Mouse (Mus musculus) limb, embryonic 10.5 days (tissue): Measurements from ENCODE around the gene Rcc1. TPM values are rescaled to one million over a fixed set of nuclear protein-coding genes. Genes with fewer than 3 reads are reported as not detected.
"Not testable (repeated sequence)": the region's sequence is repeated elsewhere in the genome, so short reads cannot be mapped to it uniquely, and the experiment has no call there.

ENCODE experiments used
- DNase-seq: peaks from one replicate; pipeline ENCODE4 v3.0.0-alpha.2; 2017; ENCODE audit warnings: low spot score
- H3K27ac ChIP-seq: fragments of 300-500 bp; sonication (generic); 2 replicates; pipeline ENCODE4 v1.5.1; 2016; ENCODE audit warnings: mild to moderate bottlenecking
- H3K27me3 ChIP-seq: fragments of 300-500 bp; sonication (generic); 2 replicates; pipeline ENCODE4 v1.6.1; 2016; ENCODE audit warnings: low read depth, mild to moderate bottlenecking; ENCODE audit not compliant: poor library complexity, severe bottlenecking
- H3K36me3 ChIP-seq: fragments of 300-500 bp; sonication (generic); 2 replicates; pipeline ENCODE4 v1.6.1; 2016; ENCODE audit warnings: mild to moderate bottlenecking, moderate library complexity
- H3K4me1 ChIP-seq: fragments of 300-500 bp; sonication (generic); 2 replicates; pipeline ENCODE4 v1.6.1; 2016
- H3K4me3 ChIP-seq: fragments of 300-500 bp; sonication (generic); 2 replicates; pipeline ENCODE4 v1.5.1; 2016; ENCODE audit warnings: mild to moderate bottlenecking, moderate library complexity
- H3K9me3 ChIP-seq: fragments of 300-500 bp; sonication (generic); replicated peaks from 2 replicates; pipeline ENCODE4 v1.6.1; 2016; ENCODE audit warnings: mild to moderate bottlenecking
- WGBS: fragments of 180-500 bp; shearing (Covaris S2); methylation state at CpG from one replicate; pipeline ENCODE4 v1.1.7; 2016; 5-methylcytosine and 5-hydroxymethylcytosine counted together
- polyA plus RNA-seq: library from polyadenylated mRNA; unstranded; fragments of >200 nt; fragmentation: Nextera tagmentation; extraction: Ambion mirVana; gene quantifications from 2 replicates; pipeline ENCODE4 v1.2.1, GENCODE M21; 2016

Rcc1 gene
- polyA plus RNA-seq, 1 experiment from 2014 or later: 162 TPM

DNA sequence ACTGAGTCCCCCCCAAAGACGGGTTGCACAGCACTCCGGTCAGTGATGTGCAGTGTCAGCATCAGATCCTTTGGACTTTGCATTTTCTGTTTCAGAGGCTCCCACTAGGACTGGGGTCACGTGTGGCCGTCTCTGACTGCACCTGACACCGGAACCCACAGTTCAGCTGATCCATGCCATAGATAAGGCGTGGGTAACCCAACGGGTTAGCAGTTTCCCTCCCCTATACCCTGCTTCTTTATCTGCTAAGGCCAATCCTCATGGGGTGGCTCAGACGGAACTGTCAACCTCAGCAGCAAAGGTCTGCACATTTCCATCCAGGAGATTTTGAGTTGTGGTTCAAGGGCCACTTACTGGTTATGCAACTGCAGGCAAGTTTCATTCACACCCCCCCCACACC is 48.1 kb downstream of the Rcc1 start:
- DNase-seq: no peak
- Histone ChIP-seq H3K27ac (no peak overlapping the region), H3K4me1 (peaks cover 24% of the 10 kb centered on the region), H3K36me3 (peaks cover 13% of the 10 kb centered on the region), H3K4me3 (no peak overlapping the region), H3K9me3 (no peaks in the 10 kb centered on the region), H3K27me3 (no peaks in the 10 kb centered on the region)
- WGBS: 90% methylated on average over 8 of the region's 8 CpGs

GRCm38 (mm10) chr4:132303484-132303883 is 49.9 kb downstream of the Rcc1 start:
- 43% methylated on average over 6 of the region's 6 CpGs for WGBS
- not testable (repeated sequence) for H3K36me3 ChIP-seq, DNase-seq, H3K9me3 ChIP-seq, H3K27me3 ChIP-seq
- H3K27ac ChIP-seq: peak overlapping the region; percentile 38; the same call in 1 of the 2 replicates
- peak overlapping the region; percentile 54 for H3K4me3 ChIP-seq
- H3K4me1 ChIP-seq: peaks cover 14% of the 10 kb centered on the region

- Histone ChIP-seq H3K9me3 (no peaks in the 10 kb centered on the region), H3K4me1 (peaks cover 14% of the 10 kb centered on the region), H3K27ac (peak within 1 kb of the TSS; percentile 38), H3K4me3 (peak within 1 kb of the TSS; percentile 54), H3K27me3 (no peaks in the 10 kb centered on the region), H3K36me3 (no peaks in the 10 kb centered on the region)
- 2% methylated on average over 31 of the region's 31 CpGs for WGBS
- DNase-seq: peak; percentile 78
Measured at GRCm38 (mm10) chr4:132302939-132303479, 50.4 kb downstream of the Rcc1 start, which contains the start of gene Rab42. Gene Rab42, minus strand, starts transcription at chr4:132303385.

- Histone ChIP-seq H3K36me3 (no peaks in the 10 kb centered on the region), H3K27ac (peak overlapping the region; percentile 38), H3K9me3 (no peaks in the 10 kb centered on the region), H3K4me1 (peaks cover 14% of the 10 kb centered on the region), H3K4me3 (peak overlapping the region; percentile 54), H3K27me3 (no peaks in the 10 kb centered on the region)
- 64% methylated on average over 16 of the region's 16 CpGs for WGBS
- no peak for DNase-seq
Measured at GRCm38 (mm10) chr4:132301965-132302938, 51.2 kb downstream of the Rcc1 start.

DNA sequence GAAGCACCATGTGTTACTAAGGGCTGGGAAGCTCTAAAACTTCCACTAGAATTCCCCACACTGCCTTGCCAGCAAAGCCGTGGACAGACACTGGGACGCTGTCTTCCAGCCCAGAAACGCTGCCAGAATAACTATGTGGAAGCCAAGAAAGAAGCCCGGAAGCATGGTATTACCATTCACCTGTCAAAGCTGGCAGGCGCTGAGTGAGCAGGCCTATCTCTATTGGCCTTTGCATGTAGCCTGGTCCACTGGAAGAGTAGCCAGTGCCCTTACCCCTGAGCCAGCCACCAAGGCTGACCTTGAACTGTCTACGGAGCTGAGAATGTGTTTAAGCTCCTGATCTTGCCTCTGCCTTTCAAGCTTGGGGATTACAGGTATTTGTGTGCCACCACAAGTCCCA is 51.9 kb downstream of the Rcc1 start:
- no peak for DNase-seq
- Histone ChIP-seq H3K4me1 (peaks cover 14% of the 10 kb centered on the region), H3K27me3 (no peaks in the 10 kb centered on the region), H3K9me3 (no peaks in the 10 kb centered on the region), H3K4me3 (no peak overlapping the region), H3K27ac (no peak overlapping the region), H3K36me3 (no peaks in the 10 kb centered on the region)
- 91% methylated on average over 6 of the region's 6 CpGs for WGBS

GRCm38 (mm10) chr4:132299849-132300248 is 53.6 kb downstream of the Rcc1 start:
- Histone ChIP-seq H3K36me3 (no peaks in the 10 kb centered on the region), H3K27me3 (no peaks in the 10 kb centered on the region), H3K27ac (no peak overlapping the region), H3K4me3 (no peak overlapping the region), H3K9me3 (no peaks in the 10 kb centered on the region), H3K4me1 (peaks cover 18% of the 10 kb centered on the region)
- WGBS: 97% methylated on average over 1 of the region's 1 CpGs
- DNase-seq: no peak

- DNase-seq: no peak
- WGBS: 47% methylated on average over 8 of the region's 8 CpGs
- 0 out of 2 replicates have a peak, but pooled peaks cover 4% of the 10 kb centered on the region for H3K4me1 ChIP-seq
- no peaks in the 10 kb centered on the region for H3K9me3 ChIP-seq
- no peak overlapping the region for H3K4me3 ChIP-seq
- H3K27me3 ChIP-seq: no peaks in the 10 kb centered on the region
- H3K27ac ChIP-seq: no peak overlapping the region
- H3K36me3 ChIP-seq: peaks cover 37% of the 10 kb centered on the region
Measured at GRCm38 (mm10) chr4:132295696-132296390, 57.6 kb downstream of the Rcc1 start.

DNA sequence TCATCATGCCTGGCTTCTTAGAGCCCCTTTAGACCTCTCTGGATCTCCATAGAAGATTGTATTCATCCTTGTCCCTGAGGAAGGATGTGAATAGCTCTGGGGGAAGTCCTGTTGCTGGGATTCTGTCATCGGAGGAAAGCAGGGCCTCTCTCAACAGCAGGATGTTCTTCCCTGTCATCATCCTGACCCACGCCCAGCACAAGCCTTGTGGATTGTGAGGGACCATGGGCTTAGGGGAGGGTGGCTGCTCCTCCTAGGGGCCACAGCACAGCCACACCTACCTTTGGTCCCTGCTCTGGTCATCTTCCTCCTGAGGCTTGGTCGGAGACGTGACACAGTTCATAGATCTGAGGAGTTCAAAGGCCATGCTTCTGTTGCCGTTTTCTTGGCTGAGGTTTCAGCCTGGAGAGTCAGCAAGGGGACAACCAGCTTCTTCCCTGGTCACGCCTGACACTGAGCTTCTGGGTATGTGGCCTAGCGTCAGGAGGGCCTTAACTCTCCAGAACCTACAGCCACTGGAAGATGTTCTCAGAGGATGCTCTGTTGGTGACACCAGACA is 59.6 kb downstream of the Rcc1 start:
- DNase-seq: no peak
- WGBS: 84% methylated on average over 7 of the region's 7 CpGs
- Histone ChIP-seq H3K36me3 (peaks cover 54% of the 10 kb centered on the region), H3K4me3 (no peak overlapping the region), H3K9me3 (no peaks in the 10 kb centered on the region), H3K4me1 (0 out of 2 replicates have a peak, but pooled peaks cover 4% of the 10 kb centered on the region), H3K27ac (no peak overlapping the region), H3K27me3 (no peaks in the 10 kb centered on the region)

DNA sequence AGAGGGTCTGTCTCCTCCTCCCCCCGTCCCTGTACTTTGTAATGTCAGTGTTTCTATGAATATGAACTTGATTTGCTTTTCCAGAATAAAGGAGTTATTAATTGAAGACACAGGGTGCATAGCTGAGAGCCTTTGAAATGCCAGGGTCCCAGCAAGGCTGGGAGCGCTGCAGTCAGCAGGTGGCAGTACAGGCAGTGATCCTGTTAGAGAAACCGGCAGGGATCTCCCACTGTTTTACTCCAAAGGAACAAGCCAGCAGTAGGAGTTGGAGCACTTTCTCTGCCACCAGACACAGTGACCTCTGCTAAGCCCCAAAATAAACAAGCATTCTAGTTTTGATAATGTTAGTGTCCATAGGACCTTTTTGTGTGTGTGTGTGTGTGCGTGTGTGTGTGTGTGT is 60.4 kb downstream of the Rcc1 start:
- H3K4me3 ChIP-seq: no peak overlapping the region
- 0 out of 2 replicates have a peak, but pooled peaks cover 4% of the 10 kb centered on the region for H3K4me1 ChIP-seq
- 47% methylated on average over 4 of the region's 4 CpGs for WGBS
- H3K27ac ChIP-seq: no peak overlapping the region
- H3K27me3 ChIP-seq: no peaks in the 10 kb centered on the region
- H3K9me3 ChIP-seq: no peaks in the 10 kb centered on the region
- no peak for DNase-seq
- H3K36me3 ChIP-seq: peaks cover 54% of the 10 kb centered on the region

DNA sequence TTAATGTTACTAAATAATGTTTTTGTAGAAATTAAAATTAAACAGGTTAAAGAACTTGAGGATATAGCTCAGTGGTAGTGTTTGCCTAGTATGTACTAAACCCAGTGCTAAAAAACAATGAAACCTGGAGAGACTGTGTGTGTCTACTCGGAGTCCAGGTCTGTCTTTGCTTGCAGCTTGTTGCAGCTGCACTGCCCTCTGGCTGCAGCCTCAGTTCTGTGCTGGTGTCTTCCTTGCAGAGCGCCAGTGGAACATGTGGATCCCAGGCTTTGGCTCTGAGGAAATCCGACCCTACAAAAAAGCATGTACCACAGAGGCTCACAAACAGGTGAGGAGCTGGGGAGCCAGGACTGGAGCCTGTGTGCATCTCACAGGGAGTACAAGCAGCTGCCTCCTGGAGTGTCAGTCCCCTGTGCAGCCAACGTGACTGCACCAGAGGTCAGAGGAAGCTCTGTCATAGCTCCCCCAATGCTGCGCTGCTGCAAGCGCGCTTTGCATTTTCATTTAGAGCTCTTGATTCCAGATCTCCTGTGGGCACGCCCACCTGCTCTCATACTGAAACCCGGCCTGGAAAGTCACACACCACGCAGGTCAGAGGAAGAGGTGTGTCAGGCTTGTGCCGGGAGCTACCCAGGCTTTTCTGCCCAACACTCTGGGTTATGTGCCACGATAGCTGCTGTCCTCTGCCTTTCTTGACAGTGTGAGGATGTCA is 61.6 kb downstream of the Rcc1 start:
- no peak overlapping the region for H3K4me3 ChIP-seq
- 0 out of 2 replicates have a peak, but pooled peaks cover 4% of the 10 kb centered on the region for H3K4me1 ChIP-seq
- H3K36me3 ChIP-seq: peaks cover 60% of the 10 kb centered on the region
- no peak overlapping the region for H3K27ac ChIP-seq
- no peaks in the 10 kb centered on the region for H3K27me3 ChIP-seq
- no peak for DNase-seq
- 82% methylated on average over 12 of the region's 12 CpGs for WGBS
- H3K9me3 ChIP-seq: no peaks in the 10 kb centered on the region

- Histone ChIP-seq H3K27me3 (no peaks in the 10 kb centered on the region), H3K27ac (no peak overlapping the region), H3K4me1 (0 out of 2 replicates have a peak, but pooled peaks cover 4% of the 10 kb centered on the region), H3K36me3 (peaks cover 67% of the 10 kb centered on the region), H3K4me3 (no peak overlapping the region), H3K9me3 (no peaks in the 10 kb centered on the region)
- WGBS: 92% methylated on average over 4 of the region's 4 CpGs
- no peak for DNase-seq
Measured at GRCm38 (mm10) chr4:132291056-132291455, 62.3 kb downstream of the Rcc1 start.

DNA sequence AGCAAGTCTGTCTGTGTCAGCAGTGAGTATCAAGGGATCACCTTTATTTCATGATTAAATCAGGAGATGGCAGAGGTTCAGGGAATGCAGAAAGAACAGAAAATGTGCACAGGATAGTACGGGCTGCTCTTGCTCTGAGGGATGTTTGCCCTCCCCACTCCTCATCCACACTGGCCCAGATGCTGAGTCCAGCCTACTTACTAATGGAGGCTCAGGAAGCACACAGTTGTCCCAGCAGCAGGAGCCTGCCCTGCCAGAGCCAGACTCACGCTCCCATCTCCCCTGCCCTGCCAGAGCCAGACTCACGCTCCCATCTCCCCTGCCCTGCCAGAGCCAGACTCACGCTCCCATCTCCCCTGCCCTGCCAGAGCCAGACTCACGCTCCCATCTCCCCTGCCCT is 64.6 kb downstream of the Rcc1 start:
- not testable (repeated sequence) for H3K9me3 ChIP-seq, H3K27ac ChIP-seq, H3K27me3 ChIP-seq, H3K4me3 ChIP-seq, DNase-seq, H3K4me1 ChIP-seq
- peaks cover 79% of the 10 kb centered on the region for H3K36me3 ChIP-seq
- 73% methylated on average over 4 of the region's 5 CpGs for WGBS
